Mouse (Mus musculus) MEL (cell line): ENCODE results near the gene Fnbp1. TPM values are rescaled to one million over a fixed set of nuclear protein-coding genes. Genes with fewer than 3 reads are reported as not detected.

ENCODE experiments used
- DNase-seq: peaks from one replicate; pipeline ENCODE4 v3.0.0; 2011; ENCODE audit warnings: low read depth, low spot score
- H3K27ac ChIP-seq: 2 replicates; pipeline ENCODE4 v1.5.1; 2012; ENCODE audit warnings: low read depth, mild to moderate bottlenecking, control low read depth, low read length, moderate library complexity; ENCODE audit not compliant: control insufficient read depth
- H3K27me3 ChIP-seq, 2 experiments: fragments of 150-350 bp in 1 of 2; sonication (generic) in 1 of 2; 2 replicates each; pipeline ENCODE4 v1.6.1; 2012; ENCODE audit warnings: low read length in 2 of 2, mild to moderate bottlenecking in 2 of 2, improper control_type of control experiment in 1 of 2, moderate library complexity in 1 of 2; ENCODE audit not compliant: insufficient read depth in 2 of 2, control insufficient read depth in 1 of 2
- H3K36me3 ChIP-seq, 2 experiments: 2 replicates each; pipeline ENCODE4 v1.6.1; 2012 to 2014; ENCODE audit warnings: low read length in 2 of 2, improper control_type of control experiment in 1 of 2, inconsistent platforms in 1 of 2, mild to moderate bottlenecking in 1 of 2; ENCODE audit not compliant: insufficient read depth in 2 of 2, control insufficient read depth in 1 of 2
- H3K4me1 ChIP-seq, 2 experiments: fragments of 150-350 bp in 1 of 2; sonication (generic) in 1 of 2; 2 replicates each; pipeline ENCODE4 v1.6.1; 2012; ENCODE audit warnings: low read length in 2 of 2, improper control_type of control experiment in 1 of 2, mild to moderate bottlenecking in 1 of 2; ENCODE audit not compliant: insufficient read depth in 2 of 2, control insufficient read depth in 1 of 2
- H3K4me3 ChIP-seq, 2 experiments: fragments of 150-350 bp in 1 of 2; sonication (generic) in 1 of 2; 2 replicates each; pipeline ENCODE4 v1.5.1; 2012; ENCODE audit warnings: low read depth in 2 of 2, low read length in 2 of 2, mild to moderate bottlenecking in 2 of 2, moderate library complexity in 2 of 2, control low read depth in 1 of 2, improper control_type of control experiment in 1 of 2; ENCODE audit not compliant: control insufficient read depth in 1 of 2, insufficient read depth in 1 of 2
- H3K79me2 ChIP-seq: 2 replicates; pipeline ENCODE4 v1.6.1; 2012; ENCODE audit warnings: mild to moderate bottlenecking, low read length, moderate library complexity; ENCODE audit not compliant: control insufficient read depth, poor library complexity, insufficient read depth
- H3K9ac ChIP-seq: 2 replicates; pipeline ENCODE4 v1.6.1; 2012; ENCODE audit warnings: low read depth, mild to moderate bottlenecking, control low read depth, low read length, moderate library complexity; ENCODE audit not compliant: control insufficient read depth, poor library complexity, severe bottlenecking
- H3K9me3 ChIP-seq: fragments of 150-350 bp; sonication (generic); replicated peaks from 2 replicates; pipeline ENCODE4 v1.6.1; 2012; ENCODE audit warnings: mild to moderate bottlenecking, low read length, improper control_type of control experiment, moderate library complexity; ENCODE audit not compliant: insufficient read depth
- CHD1 ChIP-seq: IDR thresholded peaks from 2 replicates; pipeline ENCODE4 v1.6.1; 2012; ENCODE audit warnings: low read depth, mild to moderate bottlenecking, inconsistent platforms, low read length, improper control_type of control experiment
- ELF1 ChIP-seq: IDR thresholded peaks from 2 replicates; pipeline ENCODE4 v1.6.1; 2014; ENCODE audit warnings: low read depth, mild to moderate bottlenecking, inconsistent platforms, low read length, improper control_type of control experiment, moderate library complexity
- EP300 ChIP-seq, 2 experiments: IDR thresholded peaks; 2 replicates each; pipeline ENCODE4 v1.6.1; 2011; ENCODE audit warnings: improper control_type of control experiment in 2 of 2, low read length in 2 of 2, low read depth in 1 of 2, mild to moderate bottlenecking in 1 of 2
- GABPA ChIP-seq: IDR thresholded peaks from 2 replicates; pipeline ENCODE4 v1.6.1; 2012; ENCODE audit warnings: low read depth, mild to moderate bottlenecking, inconsistent platforms, low read length, improper control_type of control experiment, moderate library complexity
- HCFC1 ChIP-seq: IDR thresholded peaks from 2 replicates; pipeline ENCODE4 v1.6.1; 2012; ENCODE audit warnings: low read depth, mild to moderate bottlenecking, inconsistent platforms, low read length, improper control_type of control experiment, moderate library complexity
- JUND ChIP-seq: IDR thresholded peaks from 2 replicates; pipeline ENCODE4 v1.6.1; 2011; ENCODE audit warnings: low read depth, mild to moderate bottlenecking, improper control_type of control experiment, low read length
- KAT2A ChIP-seq: conservative IDR thresholded peaks from 2 replicates; pipeline ENCODE4 v1.6.1; 2012; ENCODE audit warnings: low read depth, low read length, improper control_type of control experiment, inconsistent platforms
- MEF2A ChIP-seq: IDR thresholded peaks from 2 replicates; pipeline ENCODE4 v1.6.1; 2014; ENCODE audit warnings: low read depth, mild to moderate bottlenecking, inconsistent platforms, low read length, improper control_type of control experiment; ENCODE audit not compliant: poor library complexity, insufficient replicate concordance, severe bottlenecking; ENCODE audit errors: extremely low read depth
- MXI1 ChIP-seq: IDR thresholded peaks from 2 replicates; pipeline ENCODE4 v1.6.1; 2011; ENCODE audit warnings: mild to moderate bottlenecking, low read depth, low read length, improper control_type of control experiment
- NELFE ChIP-seq: IDR thresholded peaks from 2 replicates; pipeline ENCODE4 v1.6.1; 2011; ENCODE audit warnings: low read depth, low read length, improper control_type of control experiment
- NRF1 ChIP-seq: IDR thresholded peaks from 2 replicates; pipeline ENCODE4 v1.6.1; 2014; ENCODE audit warnings: low read depth, mild to moderate bottlenecking, inconsistent platforms, low read length, improper control_type of control experiment, moderate library complexity; ENCODE audit not compliant: poor library complexity, insufficient read depth, severe bottlenecking
- POLR2AphosphoS5 ChIP-seq: IDR thresholded peaks from 2 replicates; pipeline ENCODE4 v1.6.1; 2012; ENCODE audit warnings: low read depth, borderline replicate concordance, mild to moderate bottlenecking, inconsistent platforms, low read length, moderate library complexity, mixed read lengths
- SMC3 ChIP-seq: IDR thresholded peaks from 2 replicates; pipeline ENCODE4 v1.6.1; 2011; ENCODE audit warnings: low read depth, low read length, improper control_type of control experiment
- TAL1 ChIP-seq: IDR thresholded peaks from 2 replicates; pipeline ENCODE4 v1.6.1; 2012; ENCODE audit warnings: mild to moderate bottlenecking, inconsistent platforms, low read length, moderate library complexity, mixed read lengths
- TCF12 ChIP-seq: IDR thresholded peaks from 2 replicates; pipeline ENCODE4 v1.6.1; 2014; ENCODE audit warnings: low read depth, mild to moderate bottlenecking, inconsistent platforms, low read length, improper control_type of control experiment, moderate library complexity
- USF2 ChIP-seq, 2 experiments: IDR thresholded peaks; 2 replicates each; pipeline ENCODE4 v1.6.1; 2011 to 2012; ENCODE audit warnings: improper control_type of control experiment in 2 of 2, low read length in 2 of 2, borderline replicate concordance in 1 of 2, inconsistent platforms in 1 of 2, low read depth in 1 of 2, mild to moderate bottlenecking in 1 of 2; ENCODE audit not compliant: insufficient read depth in 1 of 2
- ZNF384 ChIP-seq: IDR thresholded peaks from 2 replicates; pipeline ENCODE4 v1.6.1; 2012; ENCODE audit warnings: low read depth, mild to moderate bottlenecking, inconsistent platforms, low read length, improper control_type of control experiment
- polyA plus RNA-seq, 2 experiments: library from polyadenylated mRNA; stranded (reverse) in 1 of 2; unstranded in 1 of 2; fragments of >175 nt in 1 of 2; fragments of >200 nt in 1 of 2; gene quantifications; 2 replicates each; pipeline versions ENCODE4 v1.2.1 to v1.2.4; 2012; ENCODE audit warnings: low replicate concordance in 2 of 2, low read depth in 1 of 2; ENCODE audit not compliant: insufficient read length in 2 of 2, insufficient read depth in 1 of 2, missing spikeins in 1 of 2
- total RNA-seq: library from RNA; depleted of rRNA; stranded (reverse); fragments of 300-350 nt; gene quantifications from 2 replicates; pipeline ENCODE4 v1.2.3, GENCODE M21; 2012

Gene Fnbp1
- total and polyA plus RNA-seq, 3 experiments = 3.4 to 17.5 TPM; not detected in 1

DNA sequence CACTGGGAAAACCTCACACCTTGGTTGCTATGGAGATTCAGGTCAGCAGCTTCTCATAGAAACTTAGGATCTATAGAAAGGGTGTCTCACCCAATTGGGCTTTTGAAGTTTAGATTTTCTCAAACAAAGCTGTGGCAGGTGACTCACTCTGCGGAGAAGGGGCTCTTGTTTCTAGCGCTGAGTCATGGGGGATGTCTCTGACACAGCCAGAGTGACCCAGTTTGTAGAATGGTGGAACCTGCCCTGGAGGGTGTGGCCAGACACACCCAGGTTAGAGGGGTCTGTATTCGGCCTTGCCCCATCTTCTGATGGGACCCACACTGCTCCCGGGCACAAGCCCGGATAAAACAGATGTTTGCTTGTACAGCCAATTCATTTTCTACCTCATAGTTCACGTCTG lies 98.9 kb downstream of the Fnbp1 start:
- Histone ChIP-seq H3K9ac (no peak overlapping the region), H3K27ac (no peak overlapping the region), H3K79me2 (no peaks in the 10 kb centered on the region), H3K36me3 (no peaks in the 10 kb centered on the region), H3K9me3 (no peaks in the 10 kb centered on the region), H3K4me1 (peaks cover 0 to 2% of the 10 kb centered on the region in 2 experiments; a peak in 1 of 4 replicates), H3K27me3 (no peaks in the 10 kb centered on the region), H3K4me3 (no peak overlapping the region)
- no peak for DNase-seq
- TF ChIP-seq ELF1 (no peak), POLR2AphosphoS5 (no peak), CHD1 (no peak), TCF12 (no peak), EP300 (IDR thresholded peaks at IDR 0.05; ENCODE audit: low read depth in 1 of 2, low read length in 2 of 2) (no peak), NELFE (no peak), KAT2A (no peak), NRF1 (no peak), HCFC1 (no peak)

GRCm38 (mm10) chr2:31041386-31041785 lies 100.4 kb downstream of the Fnbp1 start:
- no peaks in the 10 kb centered on the region for H3K9me3 ChIP-seq
- no peak for DNase-seq
- H3K4me1 ChIP-seq = no peaks in the 10 kb centered on the region
- H3K36me3 ChIP-seq = no peaks in the 10 kb centered on the region
- no peaks in the 10 kb centered on the region for H3K27me3 ChIP-seq
- H3K9ac ChIP-seq = no peak overlapping the region
- H3K79me2 ChIP-seq = no peaks in the 10 kb centered on the region
- TF ChIP-seq ZNF384 (no peak), SMC3 (no peak), JUND (no peak), NELFE (no peak), HCFC1 (no peak), MXI1 (no peak), MEF2A (no peak), POLR2AphosphoS5 (no peak), GABPA (no peak), USF2 (IDR thresholded peaks at IDR 0.05; ENCODE audit: borderline replicate concordance in 1 of 2, insufficient read depth in 1 of 2, low read depth in 1 of 2, low read length in 2 of 2) (no peak), TAL1 (no peak)
- H3K27ac ChIP-seq = no peak overlapping the region
- no peak overlapping the region for H3K4me3 ChIP-seq
